Mouse (Mus musculus): Measurements from ENCODE around the gene Gpr31b.
A peak's percentile ranks its signal among the peaks of the same experiment; 100 is the strongest.
"Not testable (repeated sequence)": the region's sequence is repeated elsewhere in the genome, so short reads cannot be mapped to it uniquely, and the experiment has no call there.

Gpr31b gene

GRCm38 (mm10) chr17:13052124-13052813 is at the start of gene Gpr31b:
Gene Gpr31b (minus strand): TSS chr17:13052296.
- not testable (repeated sequence) for DNase-seq

DNA sequence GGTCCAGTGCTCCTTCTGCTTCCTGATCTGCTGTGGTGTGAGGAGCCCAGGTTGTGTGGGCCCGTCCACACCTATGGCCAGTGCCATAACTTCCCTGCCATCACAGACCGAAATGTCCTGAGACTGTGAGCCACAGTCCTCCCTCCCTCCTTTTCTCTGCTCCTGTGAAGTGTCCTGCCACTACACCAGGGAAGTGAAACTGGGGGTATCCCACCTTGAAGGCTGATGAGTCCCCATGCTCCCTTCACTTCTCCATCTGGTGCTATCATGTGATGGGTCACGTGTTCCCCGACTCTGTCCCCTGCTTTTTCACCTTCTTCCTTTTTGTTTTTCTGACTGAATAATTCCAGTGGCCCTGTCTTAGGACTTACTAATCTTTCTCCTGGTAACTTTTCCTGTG is 40.9 kb upstream of the Gpr31b start:
- not testable (repeated sequence) for DNase-seq

- not testable (repeated sequence) for DNase-seq
Measured at GRCm38 (mm10) chr17:13092100-13092764, 40.1 kb upstream of the Gpr31b start.

DNA sequence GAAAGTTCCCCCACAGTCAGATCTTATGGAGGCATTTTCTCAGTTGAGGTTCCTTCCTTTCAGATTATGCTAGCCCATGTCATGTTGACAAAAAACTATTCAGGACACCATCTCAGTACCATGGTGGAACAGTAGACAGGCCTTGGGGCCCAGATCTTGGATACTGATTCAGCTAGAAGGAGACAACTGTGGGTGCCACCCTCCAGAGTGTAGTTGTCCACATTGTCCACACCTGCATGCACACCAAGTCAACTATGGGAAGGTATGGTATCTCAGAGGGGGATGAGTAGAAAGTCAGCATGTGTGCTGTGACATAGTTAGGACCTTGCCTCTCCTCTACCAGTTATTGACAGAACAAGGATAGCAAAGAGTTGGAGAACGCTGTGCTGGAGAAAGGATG is 39.4 kb upstream of the Gpr31b start:
- DNase-seq: not testable (repeated sequence)

DNA sequence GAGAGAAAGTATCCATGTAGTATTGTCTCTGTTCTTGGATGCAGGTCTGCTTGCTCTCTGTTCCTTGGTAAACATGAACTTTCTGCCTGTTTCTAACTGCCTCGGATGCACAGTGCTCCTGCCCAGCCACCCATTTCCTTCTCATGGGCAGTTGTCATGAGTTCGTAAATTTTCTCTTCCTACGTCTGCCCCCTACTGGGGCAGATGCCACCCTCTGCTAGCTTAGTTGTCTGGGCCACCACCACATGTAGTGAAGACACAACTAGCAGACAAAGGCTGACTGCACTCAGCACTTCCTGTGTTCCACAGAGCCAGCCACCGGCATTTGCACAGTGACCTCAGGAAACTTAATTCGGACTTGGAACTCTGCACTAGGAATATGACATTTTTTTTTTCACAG is 17.1 kb upstream of the Gpr31b start:
- DNase-seq: not testable (repeated sequence)

DNA sequence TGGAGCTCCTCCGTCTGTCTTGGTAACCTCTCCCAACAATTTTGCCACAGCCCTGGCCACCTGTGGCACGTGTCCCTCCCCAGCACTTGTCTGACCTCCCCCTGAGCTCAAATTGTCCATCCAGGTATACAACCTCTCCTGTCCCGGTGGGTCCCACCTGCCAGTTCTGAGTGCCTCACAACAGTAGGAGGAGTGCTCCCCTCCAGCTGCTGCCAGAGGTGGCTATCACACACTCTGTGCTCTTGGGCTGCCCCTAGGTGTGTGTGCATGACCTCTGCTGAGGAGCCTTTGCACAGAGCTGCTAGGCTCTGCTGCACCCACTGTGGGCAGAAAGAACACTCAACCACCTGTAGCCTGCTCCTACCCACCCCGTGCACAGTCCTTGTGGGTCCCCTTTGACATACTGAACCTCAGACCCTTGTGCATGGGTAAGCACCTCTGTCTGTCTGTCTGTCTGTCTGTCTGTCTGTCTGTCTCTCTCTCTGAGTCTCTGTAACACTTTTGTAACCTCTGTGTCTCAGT is 15.8 kb upstream of the Gpr31b start:
- not testable (repeated sequence) for DNase-seq

GRCm38 (mm10) chr17:13062882-13063281 is 10.8 kb upstream of the Gpr31b start:
- not testable (repeated sequence) for DNase-seq

DNA sequence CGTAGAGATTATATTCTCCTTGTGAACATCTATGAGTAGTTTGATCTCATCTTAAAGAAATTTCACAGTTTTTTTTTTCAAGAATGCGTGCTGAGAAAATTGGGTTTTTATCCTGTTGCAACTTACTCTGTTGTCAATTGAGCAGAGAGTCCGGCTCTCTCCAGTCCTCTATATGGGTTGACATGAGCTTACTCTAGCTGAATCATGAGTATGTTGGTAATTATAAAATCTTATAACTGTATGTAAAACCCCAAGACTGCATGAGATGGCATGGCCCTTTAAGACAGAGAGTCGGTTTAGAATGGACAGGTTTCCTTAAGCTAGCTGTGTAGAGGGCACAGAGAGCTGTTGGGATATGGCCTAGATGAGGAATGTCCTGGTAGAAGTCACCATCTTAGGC is 8.7 kb upstream of the Gpr31b start, which contains the start of gene Tcp10b:
Tcp10b (plus strand) TSS at position 301 of the 400 bp plus-strand sequence.
- DNase-seq: not testable (repeated sequence)

DNA sequence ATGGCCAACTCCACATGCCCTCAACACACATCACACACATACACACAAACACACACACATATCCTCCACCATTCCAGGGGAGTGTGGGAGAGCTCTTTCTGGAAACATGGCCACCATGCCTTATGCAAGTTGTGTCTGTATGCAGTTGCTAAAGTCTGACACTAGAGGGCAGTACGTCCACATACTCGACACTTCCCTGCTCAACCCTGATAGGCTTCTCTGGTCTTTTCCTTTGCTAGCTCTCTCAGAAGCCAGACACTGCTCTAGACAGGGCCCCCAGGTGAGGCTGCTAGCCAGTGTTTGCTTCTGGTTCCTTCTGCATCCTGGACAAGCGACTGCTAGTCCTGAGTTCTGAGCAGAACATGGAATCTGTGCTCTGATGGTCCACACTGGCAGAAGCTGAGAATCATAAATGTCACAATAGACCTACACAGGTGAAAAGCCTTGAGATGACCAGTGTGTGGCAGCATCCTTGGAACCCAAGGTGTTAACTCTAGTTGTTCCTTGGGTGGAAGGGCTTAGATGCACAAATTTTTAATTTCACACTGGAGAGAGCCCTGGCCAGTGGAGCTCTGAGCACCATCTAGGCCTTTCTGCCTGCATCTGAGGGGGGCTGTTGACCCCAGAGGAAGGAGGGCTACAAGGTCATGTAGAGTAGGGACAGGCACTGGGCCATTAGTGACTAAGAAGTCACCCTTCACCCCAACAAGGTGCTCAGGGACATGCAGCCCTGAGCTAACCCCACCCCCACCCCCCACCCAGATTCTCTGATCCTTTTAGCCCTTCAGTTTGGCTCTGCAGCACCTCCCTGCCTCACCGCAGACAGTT is 8.0 kb downstream of the Gpr31b start:
- peak; percentile 19 for DNase-seq

- not testable (repeated sequence) for DNase-seq
Measured at GRCm38 (mm10) chr17:13036627-13037192, 15.4 kb downstream of the Gpr31b start.

DNA sequence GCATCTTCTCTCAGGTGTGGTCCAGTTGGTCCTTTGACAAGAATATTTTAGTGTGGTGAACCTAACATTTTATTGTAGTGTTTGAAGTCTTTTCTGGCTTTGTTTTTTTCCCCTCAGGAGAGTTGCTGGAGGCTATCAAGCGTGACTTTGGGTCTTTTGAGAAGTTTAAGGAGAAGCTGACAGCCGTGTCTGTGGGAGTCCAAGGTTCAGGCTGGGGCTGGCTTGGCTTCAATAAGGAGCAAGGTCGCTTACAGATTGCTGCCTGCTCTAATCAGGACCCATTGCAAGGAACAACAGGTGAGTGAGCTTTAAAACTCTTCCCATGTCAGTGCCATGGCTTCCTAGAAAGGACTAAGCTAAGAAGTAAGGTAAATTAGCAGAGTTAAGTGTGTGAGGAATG is 38.8 kb downstream of the Gpr31b start:
- no peak for DNase-seq

DNA sequence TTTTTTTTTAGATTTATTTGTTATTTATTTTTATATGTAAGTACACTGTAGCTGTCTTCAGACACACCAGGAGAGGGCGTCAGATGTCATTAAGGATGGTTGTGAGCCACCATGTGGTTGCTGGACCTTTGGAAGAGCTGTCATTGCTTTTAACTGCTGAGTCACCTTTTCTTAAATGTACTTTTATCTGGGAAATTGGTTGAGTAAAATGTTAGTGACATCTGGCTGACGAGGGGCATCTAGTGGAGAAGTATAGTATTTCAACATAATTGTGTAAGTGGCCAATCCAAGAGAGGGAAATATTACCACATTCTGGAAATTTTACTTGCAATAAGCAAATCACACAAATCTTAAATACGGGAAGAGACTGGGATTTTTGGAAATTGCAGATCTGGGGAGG is 42.2 kb downstream of the Gpr31b start:
- no peak for DNase-seq

- DNase-seq: peak; percentile 58
Measured at GRCm38 (mm10) chr17:13008528-13008927, 43.6 kb downstream of the Gpr31b start.

GRCm38 (mm10) chr17:13007730-13008425 is 44.2 kb downstream of the Gpr31b start:
- DNase-seq: peak; percentile 99

DNA sequence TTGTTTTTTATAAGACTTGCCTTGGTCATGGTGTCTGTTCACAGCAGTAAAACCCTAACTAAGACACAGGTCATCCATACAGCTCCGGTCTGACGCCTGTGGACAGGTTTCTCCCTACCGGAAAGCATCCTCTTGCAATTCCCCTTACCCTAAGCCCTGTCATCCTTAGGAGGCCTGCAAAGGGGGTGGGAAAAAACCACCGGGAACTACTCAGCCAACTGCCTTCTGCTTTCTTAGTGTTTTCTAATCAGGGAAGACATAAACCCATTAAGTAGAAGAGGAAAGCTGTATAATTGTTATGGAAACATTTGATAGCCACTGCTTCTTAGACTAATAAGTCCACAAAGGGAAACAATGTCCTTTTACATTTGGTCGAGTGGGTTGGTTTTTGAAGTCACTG is 45.1 kb downstream of the Gpr31b start:
- DNase-seq: no peak

- not testable (repeated sequence) for DNase-seq
Measured at GRCm38 (mm10) chr17:13006546-13006945, 45.5 kb downstream of the Gpr31b start, which contains the start of gene Sod2. Gene Sod2 (plus strand): TSS chr17:13006846.

- not testable (repeated sequence) for DNase-seq
Measured at GRCm38 (mm10) chr17:13004436-13004835, 47.7 kb downstream of the Gpr31b start.

GRCm38 (mm10) chr17:13002243-13002642 is 49.9 kb downstream of the Gpr31b start:
- not testable (repeated sequence) for DNase-seq
